19 mouse cellular contexts compared by ENCODE assay signal in genomic region chr1:152727604-152728236, GRCm38 (mm10). TPM values are rescaled to one million over a fixed set of nuclear protein-coding genes. Genes with fewer than 3 reads are reported as not detected.
A peak's percentile ranks its signal among the peaks of the same experiment; 100 is the strongest.
DNase-seq lines count a peak whose midpoint lies in the region; ATAC-seq and TF ChIP-seq lines count a peak whose summit lies in the region.
"Had no signal": no experiment of that assay in that cellular context is flagged by ENCODE, and none has a peak within 500 bp of the region (broad histone marks: within the 10 kb centered on the region; RNA-seq: fewer than 3 reads in every experiment).

No protein-coding gene starts in this region.

- TF ChIP-seq CTCF in MEL (IDR thresholded peaks at IDR 0.05 in 2 of 3, conservative IDR thresholded peaks at IDR 0.05 in 1 of 3; ENCODE audit: control insufficient read depth in 1 of 3, insufficient read depth in 1 of 3, low read depth in 2 of 3, low read length in 3 of 3, poor library complexity in 1 of 3, severe bottlenecking in 1 of 3), result no peak
- no peak for TF ChIP-seq CTCF in lung, postnatal 0 days (IDR thresholded peaks at IDR 0.05)

- ATAC-seq in heart, embryonic 13.5 days (ENCODE audit: extremely low read depth, insufficient number of reproducible peaks, low FRiP score, low TSS enrichment), result no peak
- ATAC-seq in lung, postnatal 0 days, result peak; percentile 70
- no peak for ATAC-seq in hindbrain, embryonic 11.5 days (ENCODE audit: low FRiP score)
- ATAC-seq: forebrain, embryonic 15.5 days; hindbrain, embryonic 16.5 days had no signal

- TF ChIP-seq RAD21 in MEL (IDR thresholded peaks at IDR 0.05; ENCODE audit: low read depth, low read length), result no peak

- WGBS in heart, embryonic 13.5 days, result 3% methylated on average over 4 of the region's 5 CpGs
- 12% methylated on average over 4 of the region's 5 CpGs for whole genome bisulfite sequencing in lung, postnatal 0 days
- 80% methylated on average over 4 of the region's 5 CpGs for WGBS in hindbrain, embryonic 11.5 days

- TF ChIP-seq POLR2A in MEL (IDR thresholded peaks at IDR 0.05; ENCODE audit: control insufficient read depth in 1 of 2, insufficient read depth in 1 of 2, low read depth in 1 of 2, low read length in 2 of 2, poor library complexity in 1 of 2), result no peak

- no peak overlapping the region for H3K9ac ChIP-seq in MEL (ENCODE audit: control insufficient read depth, low read depth, low read length, poor library complexity, severe bottlenecking)
- no peak overlapping the region for H3K9ac ChIP-seq in heart, embryonic 13.5 days
- no peak overlapping the region for H3K9ac ChIP-seq in lung, postnatal 0 days (replicated peaks; ENCODE audit: low read depth)
- H3K9ac ChIP-seq in hindbrain, embryonic 11.5 days (ENCODE audit: low read depth, low read length), result no peak overlapping the region
- H3K9ac ChIP-seq: embryonic facial prominence, embryonic 15.5 days; forebrain, embryonic 15.5 days had no signal

- no peak overlapping the region for H3K4me3 ChIP-seq in MEL (ENCODE audit: control insufficient read depth in 1 of 2, insufficient read depth in 1 of 2, low read depth in 2 of 2, low read length in 2 of 2)
- H3K4me3 ChIP-seq in heart, embryonic 13.5 days, result no peak overlapping the region
- no peak overlapping the region for H3K4me3 ChIP-seq in lung, postnatal 0 days (ENCODE audit: low read depth, low read length)
- no peak overlapping the region for H3K4me3 ChIP-seq in hindbrain, embryonic 11.5 days (ENCODE audit: low read depth, low read length)
- H3K4me3 ChIP-seq: embryonic facial prominence, embryonic 15.5 days; forebrain, embryonic 15.5 days; left cerebral cortex, adult 2 months had no signal

- no peaks in the 10 kb centered on the region for H3K79me2 ChIP-seq in MEL (ENCODE audit: control insufficient read depth, insufficient read depth, low read length, poor library complexity)

- H3K4me2 ChIP-seq in heart, embryonic 13.5 days, result 0 out of 2 replicates have a peak overlapping the region, but pooled peaks have one; percentile 11
- H3K4me2 ChIP-seq in lung, postnatal 0 days (replicated peaks; ENCODE audit: low read depth, low read length), result no peak overlapping the region
- H3K4me2 ChIP-seq in hindbrain, embryonic 11.5 days (replicated peaks; ENCODE audit: low read depth, low read length), result no peak overlapping the region
- H3K4me2 ChIP-seq: embryonic facial prominence, embryonic 15.5 days; forebrain, embryonic 15.5 days had no signal

- DNase-seq in MEL (ENCODE audit: low read depth, low spot score) (peak; percentile 53), MEL-GATA-1-ER (ENCODE audit: extremely low read depth, low read depth) (peak; percentile 25)
- peak; percentile 52 for DNase-seq in lung, postnatal 0 days (ENCODE audit: low spot score)
- no peak for DNase-seq in hindbrain, embryonic 11.5 days (ENCODE audit: low spot score)
- no peak for DNase-seq in right cerebral cortex, postnatal 4 days
- no peak for DNase-seq in adrenal gland, adult 8-10 months
- DNase-seq: adrenal gland, postnatal 25 days; gastrocnemius, postnatal 10 days; thymus, postnatal 36 days had no signal

- H3K27ac ChIP-seq in MEL (ENCODE audit: control insufficient read depth, low read depth, low read length), result no peak overlapping the region
- peak overlapping the region; percentile 77 for H3K27ac ChIP-seq in heart, embryonic 13.5 days (replicated peaks)
- no peak overlapping the region for H3K27ac ChIP-seq in lung, postnatal 0 days (ENCODE audit: low read length)
- no peak overlapping the region for H3K27ac ChIP-seq in hindbrain, embryonic 11.5 days (ENCODE audit: low read depth, low read length)
- H3K27ac ChIP-seq: embryonic facial prominence, embryonic 15.5 days; forebrain, embryonic 15.5 days; left cerebral cortex, adult 2 months had no signal

- peak in 1 of 2 experiments; percentile 22; a peak in 1 of 4 replicates for TF ChIP-seq EP300 in MEL (IDR thresholded peaks at IDR 0.05; ENCODE audit: low read depth in 1 of 2, low read length in 2 of 2)
- TF ChIP-seq EP300 in lung, postnatal 0 days (IDR thresholded peaks at IDR 0.05), result no peak

- H3K36me3 ChIP-seq in MEL (ENCODE audit: control insufficient read depth in 1 of 2, insufficient read depth in 2 of 2, low read length in 2 of 2), result peaks cover 0 to 2% of the 10 kb centered on the region in 2 experiments; a peak in 1 of 4 replicates
- H3K36me3 ChIP-seq in heart, embryonic 13.5 days, result no peaks in the 10 kb centered on the region
- no peaks in the 10 kb centered on the region for H3K36me3 ChIP-seq in lung, postnatal 0 days (ENCODE audit: insufficient read depth, low read length)
- H3K36me3 ChIP-seq in hindbrain, embryonic 11.5 days (ENCODE audit: control insufficient read depth, insufficient read depth, low read length), result no peaks in the 10 kb centered on the region
- H3K36me3 ChIP-seq: embryonic facial prominence, embryonic 15.5 days; forebrain, embryonic 15.5 days had no signal

- no peaks in the 10 kb centered on the region for H3K9me3 ChIP-seq in MEL (replicated peaks; ENCODE audit: insufficient read depth, low read length)
- no peaks in the 10 kb centered on the region for H3K9me3 ChIP-seq in heart, embryonic 13.5 days
- H3K9me3 ChIP-seq in lung, postnatal 0 days (ENCODE audit: low read length), result no peaks in the 10 kb centered on the region
- H3K9me3 ChIP-seq in hindbrain, embryonic 11.5 days (ENCODE audit: control insufficient read depth, low read length), result no peaks in the 10 kb centered on the region
- H3K9me3 ChIP-seq: embryonic facial prominence, embryonic 15.5 days; forebrain, embryonic 15.5 days had no signal

- peaks cover 0 to 1% of the 10 kb centered on the region in 2 experiments; a peak in 1 of 4 replicates for H3K27me3 ChIP-seq in MEL (ENCODE audit: control insufficient read depth in 1 of 2, insufficient read depth in 2 of 2, low read length in 2 of 2)
- H3K27me3 ChIP-seq in heart, embryonic 13.5 days (replicated peaks), result no peaks in the 10 kb centered on the region
- no peaks in the 10 kb centered on the region for H3K27me3 ChIP-seq in lung, postnatal 0 days (replicated peaks; ENCODE audit: insufficient read depth, low read length)
- H3K27me3 ChIP-seq in hindbrain, embryonic 11.5 days (ENCODE audit: control insufficient read depth, insufficient read depth, low read length), result no peaks in the 10 kb centered on the region
- H3K27me3 ChIP-seq: CH12.LX; embryonic facial prominence, embryonic 15.5 days; forebrain, embryonic 15.5 days had no signal

- H3K4me1 ChIP-seq in MEL (ENCODE audit: control insufficient read depth in 1 of 2, insufficient read depth in 2 of 2, low read length in 2 of 2), result peaks cover 2 to 13% of the 10 kb centered on the region in 2 experiments; a peak in 2 of 4 replicates
- peaks cover 32% of the 10 kb centered on the region for H3K4me1 ChIP-seq in heart, embryonic 13.5 days
- H3K4me1 ChIP-seq in lung, postnatal 0 days (ENCODE audit: insufficient read depth, low read depth, low read length), result no peaks in the 10 kb centered on the region
- no peaks in the 10 kb centered on the region for H3K4me1 ChIP-seq in hindbrain, embryonic 11.5 days (replicated peaks; ENCODE audit: control insufficient read depth, insufficient read depth, low read length)
- H3K4me1 ChIP-seq: embryonic facial prominence, embryonic 15.5 days; forebrain, embryonic 15.5 days had no signal

TF ChIP-seq in MEL, 35 proteins besides CTCF, POLR2A, EP300 and RAD21 (continues in another document):
- TF ChIP-seq GATA1 (IDR thresholded peaks at IDR 0.05; ENCODE audit: low read depth, low read length) (no peak), TAL1 (IDR thresholded peaks at IDR 0.05; ENCODE audit: low read length) (no peak), MXI1 (IDR thresholded peaks at IDR 0.05; ENCODE audit: low read depth, low read length) (peak; percentile 33; the same call in 1 of the 2 replicates), SIN3A (IDR thresholded peaks at IDR 0.05; ENCODE audit: low read length) (no peak), MYC (IDR thresholded peaks at IDR 0.05; ENCODE audit: low read depth, low read length) (no peak), E2F4 (IDR thresholded peaks at IDR 0.05; ENCODE audit: borderline replicate concordance, low read depth, low read length) (no peak), GABPA (IDR thresholded peaks at IDR 0.05; ENCODE audit: low read depth, low read length) (no peak), ETS1 (IDR thresholded peaks at IDR 0.05; ENCODE audit: low read depth, low read length) (peak; percentile 35; the same call in 1 of the 2 replicates), BHLHE40 (IDR thresholded peaks at IDR 0.05; ENCODE audit: borderline replicate concordance, low read depth, low read length) (no peak), UBTF (IDR thresholded peaks at IDR 0.05; ENCODE audit: borderline replicate concordance, insufficient read depth, low read depth, low read length) (no peak)

RNA-seq across cellular contexts. Expression of gene Apobec4, which starts 22.6 kb away (rescaled TPM):
- not detected in 2 replicates for total RNA-seq in MEL (2012; rRNA removed)
- polyA plus RNA-seq in MEL (2012; ENCODE audit: insufficient read depth in 1 of 2, insufficient read length in 2 of 2, low read depth in 1 of 2, low replicate concordance in 2 of 2, missing spikeins in 1 of 2), result not detected
- polyA plus RNA-seq in heart, embryonic 13.5 days (2015; fragmentation: Nextera tagmentation; extraction: Ambion mirVana), result not detected in 2 replicates
- polyA plus RNA-seq in lung, postnatal 0 days (2015; fragmentation: Nextera tagmentation; extraction: Ambion mirVana), result 0.50 and 0.74 TPM in 2 replicates
- polyA plus RNA-seq in hindbrain, embryonic 11.5 days (2014; fragmentation: Nextera tagmentation; extraction: Ambion mirVana), result not detected in 2 replicates
- not detected for total RNA-seq in adrenal gland, adult 8-10 months (2022)
- total RNA-seq: adrenal gland, postnatal 25 days; CH12.LX; gastrocnemius, postnatal 10 days; layer of hippocampus, adult 18-20 months; left cerebral cortex, adult 2 months; neutrophil, adult 5-6 weeks had no signal
- polyA plus RNA-seq: cortical plate, adult 2 months; forebrain, embryonic 15.5 days; limb, embryonic 14.5 days had no signal

RNA-seq across cellular contexts. Expression of gene Rgl1, which starts 38.4 kb away (rescaled TPM):
- 0.12 and 0.36 TPM in 2 replicates for total RNA-seq in MEL (2012; rRNA removed)
- polyA plus RNA-seq in MEL (2012; ENCODE audit: insufficient read depth in 1 of 2, insufficient read length in 2 of 2, low read depth in 1 of 2, low replicate concordance in 2 of 2, missing spikeins in 1 of 2), result under 1 TPM in 1 of 2 experiments, not detected in 1; 0.39 TPM
- 54.1 and 59.2 TPM in 2 replicates for polyA plus RNA-seq in heart, embryonic 13.5 days (2015; fragmentation: Nextera tagmentation; extraction: Ambion mirVana)
- polyA plus RNA-seq in lung, postnatal 0 days (2015; fragmentation: Nextera tagmentation; extraction: Ambion mirVana), result 33.2 and 44.4 TPM in 2 replicates
- polyA plus RNA-seq in hindbrain, embryonic 11.5 days (2014; fragmentation: Nextera tagmentation; extraction: Ambion mirVana), result 26.6 and 27.5 TPM in 2 replicates
- 10 to 100 TPM; 23.9 to 47.1 (median 32.6) TPM for total RNA-seq in adrenal gland, adult 8-10 months (2022)

RNA-seq across cellular contexts. Expression of gene Arpc5, which starts 38.6 kb away (rescaled TPM):
- 117 and 119 TPM in 2 replicates for total RNA-seq in MEL (2012; rRNA removed)
- 100 to 1,000 TPM in 1 of 2 experiments, not detected in 1; 145 TPM for polyA plus RNA-seq in MEL (2012; ENCODE audit: insufficient read depth in 1 of 2, insufficient read length in 2 of 2, low read depth in 1 of 2, low replicate concordance in 2 of 2, missing spikeins in 1 of 2)
- polyA plus RNA-seq in heart, embryonic 13.5 days (2015; fragmentation: Nextera tagmentation; extraction: Ambion mirVana), result 198 and 202 TPM in 2 replicates
- polyA plus RNA-seq in lung, postnatal 0 days (2015; fragmentation: Nextera tagmentation; extraction: Ambion mirVana), result 376 and 377 TPM in 2 replicates
- 339 and 340 TPM in 2 replicates for polyA plus RNA-seq in hindbrain, embryonic 11.5 days (2014; fragmentation: Nextera tagmentation; extraction: Ambion mirVana)
- 100 to 1,000 TPM in 2 of 4 experiments, 10 to 100 TPM in 2; 83.9 to 107 (median 101) TPM for total RNA-seq in adrenal gland, adult 8-10 months (2022)

Comparison
In these comparisons a context has a peak if more than half of its experiments do, and no peak if none do; other contexts are left out.
1. DNase-seq: peak in MEL (single experiment), MEL-GATA-1-ER (single experiment) and lung, postnatal 0 days (single experiment); none in hindbrain, embryonic 11.5 days (single experiment), right cerebral cortex, postnatal 4 days (single experiment) and adrenal gland, adult 8-10 months (single experiment).
2. RNA of gene Rgl1, which starts 38.4 kb away (polyA plus RNA-seq): 54.1 to 59.2 TPM in heart, embryonic 13.5 days, 33.2 to 44.4 TPM in lung, postnatal 0 days and 26.6 to 27.5 TPM in hindbrain, embryonic 11.5 days; 0.39 TPM in MEL; every median in the first group is over 10 times any median in the second.